Mouse (Mus musculus) midbrain, embryonic 11.5 days (tissue): ENCODE results near the gene St8sia1. TPM values are rescaled to one million over a fixed set of nuclear protein-coding genes. Genes with fewer than 3 reads are reported as not detected.
A peak's percentile ranks its signal among the peaks of the same experiment; 100 is the strongest.

ENCODE experiments used
- ATAC-seq: fragments of 200-750 bp; cut with Nextera tagmentation; 2 replicates; pipeline ENCODE4 v1.8.0; 2017; ENCODE audit warnings: moderate TSS enrichment, moderate library complexity; ENCODE audit not compliant: low FRiP score
- DNase-seq: peaks from one replicate; pipeline ENCODE4 v3.0.0; 2015; ENCODE audit warnings: low spot score; ENCODE audit errors: missing footprints
- H3K27ac ChIP-seq: fragments of 300-500 bp; sonication (generic); 2 replicates; pipeline ENCODE4 v1.5.1; 2014; ENCODE audit warnings: low read depth, low read length
- H3K27me3 ChIP-seq: fragments of 300-500 bp; sonication (generic); 2 replicates; pipeline ENCODE4 v1.6.1; 2014; ENCODE audit warnings: mild to moderate bottlenecking, low read length, moderate library complexity, mixed read lengths; ENCODE audit not compliant: control insufficient read depth, insufficient read depth
- H3K36me3 ChIP-seq: fragments of 300-500 bp; sonication (generic); 2 replicates; pipeline ENCODE4 v1.6.1; 2014; ENCODE audit warnings: mild to moderate bottlenecking, low read length, moderate library complexity, mixed read lengths; ENCODE audit not compliant: control insufficient read depth, insufficient read depth
- H3K4me1 ChIP-seq: fragments of 300-500 bp; sonication (generic); 2 replicates; pipeline ENCODE4 v1.6.1; 2014; ENCODE audit warnings: low read length; ENCODE audit not compliant: control insufficient read depth, insufficient read depth
- H3K4me2 ChIP-seq: fragments of 300-500 bp; sonication (generic); 2 replicates; pipeline ENCODE4 v1.6.1; 2014; ENCODE audit warnings: mild to moderate bottlenecking, moderate library complexity
- H3K4me3 ChIP-seq: fragments of 300-500 bp; sonication (generic); 2 replicates; pipeline ENCODE4 v1.5.1; 2014; ENCODE audit warnings: low read depth, low read length
- H3K9ac ChIP-seq: fragments of 300-500 bp; sonication (generic); 2 replicates; pipeline ENCODE4 v1.6.1; 2014; ENCODE audit warnings: low read length
- H3K9me3 ChIP-seq: fragments of 300-500 bp; sonication (generic); 2 replicates; pipeline ENCODE4 v1.6.1; 2016; ENCODE audit warnings: low read length; ENCODE audit not compliant: control insufficient read depth
- WGBS: fragments of 180-500 bp; shearing (Covaris S2); extraction: QIAGEN DNeasy Blood & Tissue Kit; methylation state at CpG from one replicate; pipeline ENCODE4 v1.1.7; 2014; 5-methylcytosine and 5-hydroxymethylcytosine counted together
- polyA plus RNA-seq: library from polyadenylated mRNA; unstranded; fragments of >200 nt; fragmentation: Nextera tagmentation; extraction: Ambion mirVana; gene quantifications from 2 replicates; pipeline ENCODE4 v1.2.1, GENCODE M21; 2014

Gene St8sia1
- polyA plus RNA-seq, 1 experiment from 2014 or later, result 3.8 TPM

DNA sequence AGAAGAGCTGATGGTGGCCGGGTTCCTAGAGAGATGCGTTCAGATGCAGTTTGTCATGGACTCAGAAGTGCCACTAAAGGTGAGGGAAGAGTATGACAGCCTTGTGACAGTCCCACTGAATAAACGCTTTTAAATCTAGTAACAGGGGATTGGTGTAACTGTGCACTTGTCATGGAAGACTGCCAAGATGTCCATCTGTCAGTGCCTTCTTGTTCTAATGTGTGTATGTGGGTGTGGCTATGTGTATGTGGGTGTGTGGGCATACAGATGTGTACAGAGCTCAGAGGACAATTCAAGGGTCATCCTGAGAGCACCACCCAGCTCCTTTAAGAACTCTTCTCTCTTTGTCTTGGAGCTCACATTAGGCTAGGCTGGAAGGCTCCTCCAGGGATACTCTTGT, 148.7 kb downstream of the St8sia1 start:
- DNase-seq (no peak), ATAC-seq (no peak)

DNA sequence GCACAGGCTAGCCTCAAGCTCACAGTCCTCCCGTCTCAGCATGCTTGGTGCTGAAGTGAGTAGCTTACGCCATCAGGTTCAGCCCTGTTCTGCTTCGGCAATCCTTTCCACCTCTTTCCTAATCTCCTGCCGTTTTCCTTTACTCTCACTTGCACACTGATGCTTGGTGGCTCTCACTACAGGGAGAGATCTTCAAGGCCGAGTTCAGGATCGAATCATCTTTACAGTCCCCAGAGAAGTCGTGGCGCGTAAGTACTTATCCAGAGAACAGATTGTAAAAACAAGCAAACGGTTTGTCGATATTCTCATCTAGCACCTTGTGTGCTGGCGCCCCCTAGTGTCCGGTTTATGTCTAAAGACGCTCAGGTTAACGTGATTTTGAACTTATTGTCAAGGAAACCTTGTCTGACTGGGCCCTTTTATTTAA, 149.7 kb downstream of the St8sia1 start:
- ATAC-seq (peak; percentile 62), DNase-seq (peak; percentile 97)
- H3K4me2 ChIP-seq, result peak overlapping the region; percentile 47
- H3K27ac ChIP-seq, result no peak overlapping the region
- WGBS, result 6% methylated on average over 15 of the region's 15 CpGs
- no peaks in the 10 kb centered on the region for H3K9me3 ChIP-seq
- H3K4me3 ChIP-seq, result peak overlapping the region; percentile 23
- no peaks in the 10 kb centered on the region for H3K4me1 ChIP-seq
- no peaks in the 10 kb centered on the region for H3K27me3 ChIP-seq
- peak overlapping the region; percentile 51; the same call in 1 of the 2 replicates for H3K9ac ChIP-seq
- no peaks in the 10 kb centered on the region for H3K36me3 ChIP-seq

More for the DNA sequence above, 148.7 kb downstream of the St8sia1 start:
- H3K27ac ChIP-seq, result no peak overlapping the region
- H3K4me1 ChIP-seq, result no peaks in the 10 kb centered on the region
- no peak overlapping the region for H3K4me2 ChIP-seq
- H3K27me3 ChIP-seq, result no peaks in the 10 kb centered on the region
- no peaks in the 10 kb centered on the region for H3K36me3 ChIP-seq
- H3K9ac ChIP-seq, result no peak overlapping the region
- 83% methylated on average over 3 of the region's 3 CpGs for whole genome bisulfite sequencing
- H3K9me3 ChIP-seq, result no peaks in the 10 kb centered on the region
- no peak overlapping the region for H3K4me3 ChIP-seq

DNA sequence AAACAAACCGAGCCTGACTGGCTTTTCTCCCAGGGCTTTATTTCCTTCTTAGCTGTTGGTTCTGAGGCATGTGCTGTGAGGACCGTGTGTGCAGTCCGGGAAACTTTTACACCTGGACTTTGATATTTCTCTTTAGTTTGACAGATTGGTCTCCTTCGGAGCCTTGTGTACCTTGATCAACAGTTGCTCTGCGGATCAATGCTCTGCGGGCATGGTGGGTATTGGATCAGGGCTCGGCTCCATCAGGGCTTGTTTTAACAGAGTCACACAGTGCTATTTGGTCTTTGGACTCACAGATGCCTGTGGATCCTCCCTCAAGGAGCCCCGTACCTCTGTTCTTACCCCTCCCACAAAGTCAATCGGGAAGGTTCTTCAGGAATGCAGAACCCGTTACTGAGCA, 150.2 kb downstream of the St8sia1 start:
- WGBS, result 64% methylated on average over 10 of the region's 10 CpGs
- peak; percentile 28; the same call in 1 of the 2 replicates for ATAC-seq
- Histone ChIP-seq H3K36me3 (no peaks in the 10 kb centered on the region), H3K9ac (no peak overlapping the region; the same call in 1 of the 2 replicates), H3K4me1 (no peaks in the 10 kb centered on the region), H3K9me3 (no peaks in the 10 kb centered on the region), H3K4me2 (peak overlapping the region; percentile 47; the same call in 1 of the 2 replicates), H3K27ac (no peak overlapping the region), H3K27me3 (no peaks in the 10 kb centered on the region), H3K4me3 (no peak overlapping the region; the same call in 1 of the 2 replicates)
- no peak for DNase-seq

DNA sequence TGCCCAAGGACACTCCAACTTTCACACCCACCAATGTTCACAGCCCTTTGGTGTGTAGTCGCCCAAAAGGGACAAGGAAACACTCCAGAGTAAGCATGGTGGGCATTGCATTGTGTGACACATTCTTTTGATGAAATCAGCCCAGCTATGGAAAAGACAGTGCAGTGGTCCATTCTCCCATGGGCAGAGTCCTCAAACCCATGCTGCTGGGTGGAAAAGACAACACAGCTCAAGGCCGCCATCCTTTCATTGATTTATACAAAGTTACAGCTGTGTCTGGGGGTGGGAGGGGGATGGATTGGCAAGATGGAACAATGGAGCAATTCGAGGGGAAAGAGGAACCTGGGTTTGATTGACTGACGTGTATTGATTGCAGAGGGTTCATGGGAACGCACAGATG, 151.3 kb downstream of the St8sia1 start:
- ATAC-seq, result peak; percentile 47; the same call in 1 of the 2 replicates
- DNase-seq, result no peak
- 58% methylated on average over 5 of the region's 5 CpGs for WGBS

DNA sequence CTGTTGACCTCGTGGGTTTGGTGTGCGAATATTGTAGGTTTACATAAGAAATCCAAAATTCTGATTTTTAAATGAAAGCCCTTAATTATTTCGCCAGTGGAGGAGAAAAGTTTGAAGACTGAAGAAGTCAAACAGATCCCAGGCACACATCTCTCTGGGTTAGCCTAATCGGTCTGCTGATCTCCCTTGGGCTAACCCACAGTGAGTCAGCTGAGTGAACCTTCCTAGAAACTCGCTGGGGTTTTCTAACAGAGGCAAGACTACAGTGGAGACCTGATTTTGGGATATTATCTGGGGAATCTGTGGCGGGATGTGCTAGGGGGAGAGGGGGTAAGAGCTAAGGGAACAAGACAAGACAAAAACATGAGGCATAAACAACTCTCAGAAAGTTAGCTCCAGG, 154.0 kb downstream of the St8sia1 start:
- ATAC-seq (no peak), DNase-seq (no peak)
- H3K9me3 ChIP-seq, result no peaks in the 10 kb centered on the region
- no peak overlapping the region for H3K4me2 ChIP-seq
- H3K27me3 ChIP-seq, result no peaks in the 10 kb centered on the region
- no peak overlapping the region for H3K4me3 ChIP-seq
- H3K27ac ChIP-seq, result no peak overlapping the region
- H3K36me3 ChIP-seq, result no peaks in the 10 kb centered on the region
- H3K4me1 ChIP-seq, result no peaks in the 10 kb centered on the region
- H3K9ac ChIP-seq, result no peak overlapping the region
- 68% methylated on average over 6 of the region's 6 CpGs for WGBS

More for the DNA sequence above, 151.3 kb downstream of the St8sia1 start:
- no peak overlapping the region for H3K4me3 ChIP-seq
- no peaks in the 10 kb centered on the region for H3K9me3 ChIP-seq
- H3K27me3 ChIP-seq, result no peaks in the 10 kb centered on the region
- H3K36me3 ChIP-seq, result no peaks in the 10 kb centered on the region
- H3K4me2 ChIP-seq, result no peak overlapping the region
- no peaks in the 10 kb centered on the region for H3K4me1 ChIP-seq
- no peak overlapping the region for H3K9ac ChIP-seq
- no peak overlapping the region for H3K27ac ChIP-seq

DNA sequence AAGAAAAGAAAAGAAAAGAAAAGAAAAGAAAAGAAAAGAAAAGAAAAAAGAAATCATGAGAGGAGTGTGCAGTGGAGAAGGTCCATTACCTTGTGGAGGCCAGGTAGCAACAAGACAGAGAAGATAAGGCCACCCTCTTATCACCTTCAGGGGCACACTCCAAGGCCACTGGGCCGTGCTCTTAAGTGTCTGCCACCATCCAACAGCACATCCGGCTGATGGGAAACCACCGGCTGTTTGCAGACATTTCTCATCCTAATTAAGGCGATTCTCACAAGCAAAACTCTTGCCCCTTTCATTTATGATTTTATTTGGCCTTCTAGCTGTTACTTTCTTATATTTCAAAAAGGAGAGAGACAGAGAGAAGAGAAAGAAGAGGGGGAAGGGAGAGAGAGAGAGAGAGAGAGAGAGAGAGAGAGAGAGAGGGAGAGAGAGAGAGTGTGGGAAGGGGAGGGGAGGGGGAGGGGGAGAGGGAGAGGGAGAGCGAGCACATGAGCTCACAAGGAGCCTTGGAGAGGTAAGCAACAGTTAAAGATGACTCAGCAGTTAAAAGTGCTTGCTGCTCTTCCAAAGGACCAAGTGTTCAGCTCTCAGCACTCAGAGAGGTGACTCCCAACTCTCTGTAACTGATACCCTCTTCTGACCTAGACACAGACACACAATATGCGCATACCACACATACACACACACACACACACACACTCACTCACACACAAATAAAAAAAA, 154.7 kb downstream of the St8sia1 start:
- H3K4me2 ChIP-seq, result no peak overlapping the region
- DNase-seq (no peak), ATAC-seq (no peak)
- H3K27me3 ChIP-seq, result no peaks in the 10 kb centered on the region
- no peak overlapping the region for H3K9ac ChIP-seq
- no peak overlapping the region for H3K4me3 ChIP-seq
- no peaks in the 10 kb centered on the region for H3K36me3 ChIP-seq
- 59% methylated on average over 6 of the region's 6 CpGs for WGBS
- no peaks in the 10 kb centered on the region for H3K4me1 ChIP-seq
- H3K27ac ChIP-seq, result no peak overlapping the region
- H3K9me3 ChIP-seq, result no peaks in the 10 kb centered on the region

DNA sequence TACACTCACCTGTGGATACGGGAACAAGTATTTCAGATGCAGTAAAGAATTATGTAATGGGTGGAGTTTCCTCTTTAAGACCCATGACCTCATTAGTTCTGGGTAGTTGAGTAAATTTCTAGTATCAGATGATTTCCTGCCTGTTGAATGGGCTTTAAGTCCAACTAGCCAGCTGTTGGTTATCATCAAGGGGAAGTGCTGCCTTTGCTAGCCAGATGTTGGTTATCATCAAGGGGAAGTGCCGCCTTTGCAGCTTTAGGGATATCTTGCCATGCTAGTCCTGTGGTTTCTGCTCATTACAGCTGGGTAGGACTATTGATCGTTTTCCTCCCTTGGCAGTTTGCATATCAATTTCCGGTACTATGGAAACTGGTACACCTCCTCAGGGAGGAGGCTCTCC, 157.9 kb downstream of the St8sia1 start:
- ATAC-seq, result no peak
- Histone ChIP-seq H3K4me1 (0 out of 2 replicates have a peak, but pooled peaks cover 2% of the 10 kb centered on the region), H3K27me3 (no peaks in the 10 kb centered on the region), H3K9me3 (no peaks in the 10 kb centered on the region), H3K36me3 (no peaks in the 10 kb centered on the region), H3K4me3 (no peak overlapping the region), H3K27ac (no peak overlapping the region), H3K4me2 (no peak overlapping the region), H3K9ac (no peak overlapping the region)
- WGBS, result 85% methylated on average over 4 of the region's 4 CpGs
- no peak for DNase-seq

DNA sequence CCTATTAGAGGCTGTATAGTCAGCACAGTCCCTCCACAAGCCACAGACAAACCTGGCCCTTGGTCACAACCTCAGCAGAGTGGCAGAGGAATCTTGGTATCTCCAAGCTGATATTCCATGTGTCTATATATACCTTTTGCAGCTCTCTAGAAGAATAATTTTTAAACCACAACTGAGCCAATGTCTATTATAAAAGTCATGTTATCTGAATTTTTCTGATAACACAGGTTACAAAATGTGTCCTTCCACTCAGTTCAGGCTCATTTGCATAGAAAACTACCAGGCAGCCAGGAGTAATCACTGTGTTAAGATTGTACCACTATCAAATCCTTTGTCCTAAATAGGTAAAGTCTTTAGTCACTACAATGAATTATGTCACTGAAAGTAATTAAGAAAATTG, 159.8 kb downstream of the St8sia1 start, which contains the start of gene Sult6b2:
Sult6b2 (minus strand) TSS at position 101 of the 400 bp plus-strand sequence.
- Histone ChIP-seq H3K9me3 (no peaks in the 10 kb centered on the region), H3K36me3 (no peaks in the 10 kb centered on the region), H3K9ac (no peak within 1 kb of the TSS), H3K4me2 (no peak within 1 kb of the TSS), H3K27me3 (no peaks in the 10 kb centered on the region), H3K4me3 (no peak within 1 kb of the TSS), H3K4me1 (0 out of 2 replicates have a peak, but pooled peaks cover 2% of the 10 kb centered on the region), H3K27ac (no peak within 1 kb of the TSS)
- ATAC-seq (no peak), DNase-seq (no peak)
